Mouse (Mus musculus): Measurements from ENCODE around the gene Tmie. TPM values are rescaled to one million over a fixed set of nuclear protein-coding genes. Genes with fewer than 3 reads are reported as not detected.

The Tmie gene
- polyA plus RNA-seq, 1 experiment from 2014 or later, result 0.96 TPM

DNA sequence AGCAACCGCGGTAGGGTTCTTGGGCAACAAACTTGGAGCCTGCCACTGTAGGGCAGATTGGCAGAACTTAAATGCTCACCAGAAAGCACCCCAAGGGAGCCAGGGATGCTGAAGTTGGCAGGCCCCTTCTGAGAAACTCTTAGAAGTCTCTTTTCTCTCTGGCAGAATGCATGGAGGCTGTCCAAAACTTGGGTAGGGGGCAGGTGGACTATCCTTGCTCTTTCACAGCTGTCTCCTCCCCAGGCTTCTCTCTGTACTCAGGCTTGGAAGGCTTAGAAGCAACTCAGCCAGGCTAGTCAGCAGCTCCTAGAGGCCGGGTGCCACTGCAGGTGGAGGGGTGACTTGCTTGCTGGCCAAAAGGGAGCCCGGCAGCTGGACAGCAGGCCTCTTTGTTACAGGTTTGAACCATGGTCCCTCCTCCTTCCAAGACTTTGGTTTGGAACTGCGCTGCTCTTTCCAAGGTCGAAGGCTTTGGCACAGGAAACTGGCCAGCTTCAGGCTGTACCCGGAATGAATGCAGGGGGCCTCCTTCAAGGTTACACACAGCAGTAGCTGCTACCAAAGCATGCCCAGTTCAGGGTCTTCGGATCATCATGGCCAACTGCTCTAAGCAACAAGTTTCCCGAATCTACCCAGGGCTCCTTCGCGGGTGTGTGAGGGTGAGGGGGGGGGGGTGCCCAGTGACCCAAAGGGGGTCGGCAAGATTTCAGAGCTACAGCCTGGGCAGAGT, 557 bp downstream of the Tmie start, which contains the start of gene Als2cl:
Als2cl (plus strand) TSS at position 680 of the 730 bp plus-strand sequence.
- Histone ChIP-seq H3K9me3 (ENCODE audit: control insufficient read depth, low read length) (no peaks in the 10 kb centered on the region), H3K27me3 (replicated peaks; ENCODE audit: control insufficient read depth, insufficient read depth, low read length) (peaks cover 48% of the 10 kb centered on the region), H3K36me3 (ENCODE audit: control insufficient read depth, insufficient read depth, low read length) (no peaks in the 10 kb centered on the region), H3K27ac (ENCODE audit: low read depth, low read length) (no peak within 1 kb of the TSS), H3K9ac (ENCODE audit: low read depth, low read length) (peak within 1 kb of the TSS; percentile 26; the same call in 1 of the 2 replicates), H3K4me2 (peak within 1 kb of the TSS; percentile 71), H3K4me3 (ENCODE audit: low read depth, low read length) (peak within 1 kb of the TSS; percentile 52), H3K4me1 (replicated peaks; ENCODE audit: control insufficient read depth, insufficient read depth, low read length) (peaks cover 4% of the 10 kb centered on the region; the same call in 1 of the 2 replicates)
- DNase-seq (ENCODE audit: low spot score) (no peak), ATAC-seq (replicated peaks; ENCODE audit: low FRiP score) (no peak)
- WGBS, result 17% methylated on average over 12 of the region's 12 CpGs

DNA sequence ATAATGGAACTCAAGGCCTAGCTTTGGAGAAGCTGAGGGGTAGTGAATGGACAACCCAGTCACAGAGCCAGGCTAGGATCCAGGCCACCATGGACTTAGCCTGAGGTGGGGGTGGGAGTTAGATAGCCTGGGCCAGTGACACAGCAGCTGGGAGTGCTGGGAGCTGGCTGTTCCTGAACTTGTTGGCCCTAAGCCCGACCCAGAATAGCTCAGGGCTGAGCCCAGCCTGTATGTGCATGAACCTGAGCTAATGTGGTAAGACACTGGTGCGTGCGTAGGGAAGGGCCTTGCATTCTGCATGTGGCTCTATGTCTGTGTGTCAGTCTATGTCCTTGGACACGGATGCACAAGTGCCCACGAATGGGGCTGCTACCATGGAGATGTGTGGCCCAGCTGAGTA, 2.0 kb downstream of the Tmie start:
- Histone ChIP-seq H3K9me3 (ENCODE audit: control insufficient read depth, low read length) (no peaks in the 10 kb centered on the region), H3K27ac (ENCODE audit: low read depth, low read length) (no peak overlapping the region), H3K27me3 (replicated peaks; ENCODE audit: control insufficient read depth, insufficient read depth, low read length) (peaks cover 63% of the 10 kb centered on the region), H3K9ac (ENCODE audit: low read depth, low read length) (no peak overlapping the region), H3K4me1 (replicated peaks; ENCODE audit: control insufficient read depth, insufficient read depth, low read length) (peaks cover 14% of the 10 kb centered on the region), H3K4me2 (no peak overlapping the region), H3K4me3 (ENCODE audit: low read depth, low read length) (no peak overlapping the region), H3K36me3 (ENCODE audit: control insufficient read depth, insufficient read depth, low read length) (no peaks in the 10 kb centered on the region)
- no peak for DNase-seq (ENCODE audit: low spot score)
- no peak for ATAC-seq (replicated peaks; ENCODE audit: low FRiP score)
- 79% methylated on average over 5 of the region's 5 CpGs for WGBS

DNA sequence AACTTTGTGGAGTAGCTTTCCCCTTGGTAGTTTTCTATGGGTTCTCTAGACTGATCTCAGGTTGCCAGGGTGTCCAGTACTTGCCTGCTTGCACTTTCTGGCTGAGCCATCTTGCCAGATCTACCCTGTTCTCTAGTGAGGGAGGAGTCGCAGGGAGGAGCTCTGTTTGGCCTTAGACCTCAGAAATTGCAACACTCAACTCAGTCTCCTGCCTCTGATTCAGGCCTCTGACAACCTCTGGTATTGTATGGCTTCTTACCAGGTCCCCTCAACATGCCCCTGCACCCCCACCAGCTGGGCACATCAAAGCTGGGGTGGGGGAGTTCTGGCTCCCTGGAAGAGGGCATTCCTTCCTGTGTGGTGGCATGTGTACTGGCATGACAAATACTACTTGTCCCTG, 2.6 kb downstream of the Tmie start:
- Histone ChIP-seq H3K27ac (ENCODE audit: low read depth, low read length) (no peak overlapping the region), H3K9ac (ENCODE audit: low read depth, low read length) (no peak overlapping the region), H3K4me1 (replicated peaks; ENCODE audit: control insufficient read depth, insufficient read depth, low read length) (peaks cover 14% of the 10 kb centered on the region), H3K36me3 (ENCODE audit: control insufficient read depth, insufficient read depth, low read length) (no peaks in the 10 kb centered on the region), H3K4me2 (no peak overlapping the region), H3K9me3 (ENCODE audit: control insufficient read depth, low read length) (no peaks in the 10 kb centered on the region), H3K27me3 (replicated peaks; ENCODE audit: control insufficient read depth, insufficient read depth, low read length) (peaks cover 66% of the 10 kb centered on the region), H3K4me3 (ENCODE audit: low read depth, low read length) (no peak overlapping the region)
- WGBS, result 69% methylated on average over 1 of the region's 1 CpGs
- ATAC-seq (replicated peaks; ENCODE audit: low FRiP score) (no peak), DNase-seq (ENCODE audit: low spot score) (no peak)

DNA sequence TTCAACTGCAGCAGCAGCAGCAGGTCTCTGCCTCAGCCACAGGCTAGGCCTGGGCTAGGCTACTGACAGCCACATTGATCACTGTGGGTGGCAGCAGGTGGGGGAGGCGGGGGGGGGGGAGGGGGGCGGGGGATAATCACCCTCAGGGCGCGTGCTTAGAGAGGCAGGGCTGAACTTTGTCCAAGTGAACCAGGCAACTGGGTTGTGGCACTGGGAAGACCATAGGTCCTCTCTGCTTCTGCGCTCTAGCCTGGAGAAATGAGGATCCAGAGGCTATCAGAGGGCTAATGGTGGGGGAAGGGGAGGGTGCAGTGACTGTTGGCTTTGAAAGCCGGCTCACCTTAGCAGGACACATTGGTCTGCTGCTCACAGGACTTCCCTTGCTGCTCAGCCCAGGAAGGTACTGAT, 4.6 kb downstream of the Tmie start:
- Histone ChIP-seq H3K4me2 (no peak overlapping the region), H3K36me3 (ENCODE audit: control insufficient read depth, insufficient read depth, low read length) (no peaks in the 10 kb centered on the region), H3K9me3 (ENCODE audit: control insufficient read depth, low read length) (no peaks in the 10 kb centered on the region), H3K4me3 (ENCODE audit: low read depth, low read length) (no peak overlapping the region), H3K4me1 (replicated peaks; ENCODE audit: control insufficient read depth, insufficient read depth, low read length) (peaks cover 14% of the 10 kb centered on the region), H3K27ac (ENCODE audit: low read depth, low read length) (peak overlapping the region; percentile 13; the same call in 1 of the 2 replicates), H3K27me3 (replicated peaks; ENCODE audit: control insufficient read depth, insufficient read depth, low read length) (peaks cover 46% of the 10 kb centered on the region), H3K9ac (ENCODE audit: low read depth, low read length) (no peak overlapping the region)
- DNase-seq (ENCODE audit: low spot score), result no peak
- ATAC-seq (replicated peaks; ENCODE audit: low FRiP score), result peak; percentile 46
- WGBS, result 29% methylated on average over 5 of the region's 6 CpGs

DNA sequence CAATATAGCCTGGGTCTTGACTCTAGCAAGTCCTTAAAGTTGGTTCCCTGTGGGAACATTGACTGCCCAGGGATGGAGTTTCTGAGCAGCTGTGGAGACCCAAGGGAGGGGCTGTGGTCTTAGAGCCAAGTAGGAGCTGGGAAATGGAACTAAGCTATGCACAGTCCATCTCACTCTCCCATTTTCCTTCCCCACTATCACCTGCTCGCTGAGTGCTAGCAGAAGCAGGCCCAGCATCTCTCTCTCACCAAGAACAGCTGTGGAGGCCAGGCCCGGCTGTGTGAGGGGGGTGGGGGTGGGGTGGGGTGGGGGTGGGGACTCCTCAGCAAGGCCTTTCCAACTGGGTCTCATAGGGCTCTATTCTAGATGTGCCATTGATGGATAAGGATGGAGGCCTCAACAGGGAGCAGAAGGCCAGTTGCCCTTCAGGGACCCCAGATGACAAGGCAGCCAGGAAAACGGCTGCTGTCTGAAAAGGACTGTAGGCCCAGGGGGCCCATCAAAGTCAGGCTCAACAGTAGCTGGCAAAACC, 5.2 kb downstream of the Tmie start:
- Histone ChIP-seq H3K27ac (ENCODE audit: low read depth, low read length) (no peak overlapping the region; the same call in 1 of the 2 replicates), H3K9ac (ENCODE audit: low read depth, low read length) (no peak overlapping the region), H3K36me3 (ENCODE audit: control insufficient read depth, insufficient read depth, low read length) (no peaks in the 10 kb centered on the region), H3K4me3 (ENCODE audit: low read depth, low read length) (no peak overlapping the region), H3K27me3 (replicated peaks; ENCODE audit: control insufficient read depth, insufficient read depth, low read length) (peaks cover 41% of the 10 kb centered on the region), H3K9me3 (ENCODE audit: control insufficient read depth, low read length) (no peaks in the 10 kb centered on the region), H3K4me2 (no peak overlapping the region), H3K4me1 (replicated peaks; ENCODE audit: control insufficient read depth, insufficient read depth, low read length) (peaks cover 14% of the 10 kb centered on the region)
- 34% methylated on average over 3 of the region's 3 CpGs for WGBS
- ATAC-seq (replicated peaks; ENCODE audit: low FRiP score), result no peak
- DNase-seq (ENCODE audit: low spot score), result no peak

DNA sequence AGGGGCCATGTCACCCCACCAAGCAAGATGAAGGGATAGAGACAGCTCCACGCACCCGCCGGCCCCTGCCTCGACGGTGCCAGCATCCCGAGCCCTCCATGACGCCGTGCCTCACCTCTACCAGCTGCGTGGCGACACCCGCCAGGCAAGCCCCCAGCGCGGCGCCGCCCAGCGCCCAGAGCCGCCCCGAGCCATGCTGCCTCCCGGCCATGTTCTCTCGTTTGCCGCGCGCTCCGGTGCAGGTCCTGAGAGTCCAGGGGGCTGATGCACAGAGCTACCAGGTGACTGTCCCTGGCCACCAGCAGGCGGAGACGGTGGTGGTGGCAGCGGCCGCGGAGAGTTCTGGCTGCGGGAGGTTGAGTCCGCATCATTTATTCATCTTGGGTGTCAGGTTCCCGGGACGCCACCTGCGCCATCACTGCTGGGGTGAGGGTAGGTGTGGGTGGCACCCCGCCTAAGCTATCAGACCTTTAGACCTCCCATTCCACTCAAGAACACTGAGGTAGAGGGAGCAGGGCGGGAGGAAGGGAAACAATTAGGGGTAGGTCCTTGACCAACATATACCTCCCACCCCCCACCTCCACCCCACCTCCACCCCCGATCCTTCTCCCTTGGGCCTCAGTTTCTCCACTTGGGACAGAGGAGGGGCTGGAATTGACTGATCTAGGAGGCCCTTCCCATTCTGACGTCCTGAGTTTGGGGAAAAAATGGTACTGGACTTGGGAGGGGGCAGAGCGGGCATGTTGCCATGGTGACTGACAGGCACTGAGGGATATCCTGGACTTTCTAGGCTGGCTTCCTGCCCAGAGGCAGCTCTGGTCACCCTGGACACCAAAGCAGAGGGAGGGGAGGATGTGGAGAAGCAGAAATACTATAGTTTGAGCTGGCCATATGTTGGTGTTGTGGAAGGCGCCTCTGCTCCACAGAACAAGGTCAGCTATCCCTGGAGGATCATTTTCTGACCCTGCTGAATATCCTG, 5.9 kb downstream of the Tmie start:
- no peak overlapping the region; the same call in 1 of the 2 replicates for H3K27ac ChIP-seq (ENCODE audit: low read depth, low read length)
- H3K27me3 ChIP-seq (replicated peaks; ENCODE audit: control insufficient read depth, insufficient read depth, low read length), result peaks cover 33% of the 10 kb centered on the region
- H3K36me3 ChIP-seq (ENCODE audit: control insufficient read depth, insufficient read depth, low read length), result no peaks in the 10 kb centered on the region
- DNase-seq (ENCODE audit: low spot score) (no peak), ATAC-seq (replicated peaks; ENCODE audit: low FRiP score) (no peak)
- H3K9ac ChIP-seq (ENCODE audit: low read depth, low read length), result no peak overlapping the region
- H3K9me3 ChIP-seq (ENCODE audit: control insufficient read depth, low read length), result no peaks in the 10 kb centered on the region
- peak overlapping the region; percentile 29 for H3K4me3 ChIP-seq (ENCODE audit: low read depth, low read length)
- H3K4me1 ChIP-seq (replicated peaks; ENCODE audit: control insufficient read depth, insufficient read depth, low read length), result peaks cover 14% of the 10 kb centered on the region
- 12% methylated on average over 40 of the region's 40 CpGs for WGBS
- peak overlapping the region; percentile 55 for H3K4me2 ChIP-seq

DNA sequence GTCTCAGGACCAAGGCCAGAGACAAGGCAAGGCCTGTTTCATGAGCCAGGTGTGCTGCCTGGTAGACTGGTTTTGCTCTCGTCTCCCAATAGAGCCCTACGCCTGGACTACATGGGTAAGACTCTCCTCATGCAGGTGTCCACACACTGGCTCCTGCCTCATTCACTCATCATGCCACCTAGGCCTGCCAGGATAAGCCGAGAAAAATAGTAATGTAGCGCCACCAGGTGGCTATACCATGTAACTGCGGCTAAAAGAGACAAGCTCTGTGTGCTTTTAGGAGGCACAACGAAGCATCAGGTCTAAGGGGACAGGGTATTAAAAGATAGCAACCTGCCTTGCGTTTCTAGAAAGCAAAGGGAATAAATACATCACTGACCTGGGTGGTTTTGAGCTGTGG, 8.9 kb downstream of the Tmie start:
- 12% methylated on average over 7 of the region's 7 CpGs for WGBS
- Histone ChIP-seq H3K4me2 (no peak overlapping the region), H3K4me3 (ENCODE audit: low read depth, low read length) (no peak overlapping the region), H3K4me1 (replicated peaks; ENCODE audit: control insufficient read depth, insufficient read depth, low read length) (peaks cover 11% of the 10 kb centered on the region), H3K27ac (ENCODE audit: low read depth, low read length) (no peak overlapping the region), H3K9ac (ENCODE audit: low read depth, low read length) (no peak overlapping the region), H3K9me3 (ENCODE audit: control insufficient read depth, low read length) (no peaks in the 10 kb centered on the region), H3K27me3 (replicated peaks; ENCODE audit: control insufficient read depth, insufficient read depth, low read length) (peaks cover 24% of the 10 kb centered on the region), H3K36me3 (ENCODE audit: control insufficient read depth, insufficient read depth, low read length) (no peaks in the 10 kb centered on the region)
- ATAC-seq (replicated peaks; ENCODE audit: low FRiP score) (0 out of 2 replicates have a peak, but pooled peaks have one; percentile 24), DNase-seq (ENCODE audit: low spot score) (no peak)

DNA sequence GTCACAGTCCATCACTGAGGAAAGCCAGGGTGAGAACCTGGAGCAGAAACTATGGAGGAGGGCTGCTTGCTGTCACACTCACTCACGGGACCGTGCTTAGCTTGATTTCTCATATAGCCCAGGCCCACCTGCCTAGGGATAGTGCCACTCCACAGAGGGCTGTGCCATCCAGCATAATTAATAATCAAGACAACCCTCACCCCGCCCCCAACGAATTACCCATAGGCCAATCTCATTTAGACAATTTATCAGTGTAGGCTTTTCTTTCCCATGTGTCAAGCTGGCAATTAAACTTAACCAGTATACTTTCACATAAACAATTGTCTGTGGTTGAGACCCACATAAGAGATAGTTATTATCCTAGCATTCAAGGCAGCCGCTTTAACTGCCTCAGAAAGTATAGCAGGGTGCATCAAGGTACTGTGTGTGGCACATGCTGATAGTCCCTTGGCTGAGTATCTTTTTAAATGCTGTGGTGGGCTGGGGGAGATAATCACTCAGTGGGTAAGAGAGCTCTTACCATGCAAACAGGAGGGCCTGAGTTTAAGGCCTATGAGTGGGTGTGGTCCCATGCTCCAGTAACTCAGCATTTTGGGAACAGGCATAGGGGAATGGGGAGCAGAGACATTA, 20.8 kb downstream of the Tmie start:
- ATAC-seq (replicated peaks; ENCODE audit: low FRiP score) (peak; percentile 95), DNase-seq (ENCODE audit: low spot score) (no peak)
- Histone ChIP-seq H3K36me3 (ENCODE audit: control insufficient read depth, insufficient read depth, low read length) (no peaks in the 10 kb centered on the region), H3K9me3 (ENCODE audit: control insufficient read depth, low read length) (no peaks in the 10 kb centered on the region), H3K27me3 (replicated peaks; ENCODE audit: control insufficient read depth, insufficient read depth, low read length) (0 out of 2 replicates have a peak, but pooled peaks cover 3% of the 10 kb centered on the region), H3K4me2 (peak overlapping the region; percentile 73), H3K9ac (ENCODE audit: low read depth, low read length) (peak overlapping the region; percentile 71), H3K4me3 (ENCODE audit: low read depth, low read length) (peak overlapping the region; percentile 56), H3K4me1 (replicated peaks; ENCODE audit: control insufficient read depth, insufficient read depth, low read length) (peaks cover 12% of the 10 kb centered on the region), H3K27ac (ENCODE audit: low read depth, low read length) (peak overlapping the region; percentile 93)
- WGBS, result 53% methylated on average over 5 of the region's 5 CpGs

Measured in liver, embryonic 11.5 days (tissue).